Mouse (Mus musculus) testis, postnatal 14 days (tissue): Measurements from ENCODE around the gene Slc9a9.
A peak's percentile ranks its signal among the peaks of the same experiment; 100 is the strongest.

ENCODE experiments used
- DNase-seq: peaks from one replicate; pipeline ENCODE4 v3.0.0; 2021; ENCODE audit warnings: low spot score

Gene Slc9a9

GRCm38 (mm10) chr9:94950676-94951075, 281.0 kb downstream of the Slc9a9 start:
- DNase-seq = no peak

- no peak for DNase-seq
Measured at GRCm38 (mm10) chr9:94955645-94956044, 285.9 kb downstream of the Slc9a9 start.

- DNase-seq = no peak
Measured at GRCm38 (mm10) chr9:94958382-94958781, 288.7 kb downstream of the Slc9a9 start.

- DNase-seq = no peak
Measured at GRCm38 (mm10) chr9:94968596-94969120, 298.9 kb downstream of the Slc9a9 start.

GRCm38 (mm10) chr9:94969131-94969530, 299.4 kb downstream of the Slc9a9 start:
- peak; percentile 12 for DNase-seq

GRCm38 (mm10) chr9:94972021-94972420, 302.3 kb downstream of the Slc9a9 start:
- DNase-seq = no peak

GRCm38 (mm10) chr9:94972693-94973092, 303.0 kb downstream of the Slc9a9 start:
- no peak for DNase-seq

GRCm38 (mm10) chr9:94976191-94976590, 306.5 kb downstream of the Slc9a9 start:
- no peak for DNase-seq

- no peak for DNase-seq
Measured at GRCm38 (mm10) chr9:94993575-94993974, 323.9 kb downstream of the Slc9a9 start.

- no peak for DNase-seq
Measured at GRCm38 (mm10) chr9:95020136-95020706, 350.5 kb downstream of the Slc9a9 start.

- DNase-seq = no peak
Measured at GRCm38 (mm10) chr9:95034140-95034970, 364.6 kb downstream of the Slc9a9 start.

- DNase-seq = no peak
Measured at GRCm38 (mm10) chr9:95036209-95036608, 366.5 kb downstream of the Slc9a9 start.

GRCm38 (mm10) chr9:95042420-95042819, 372.7 kb downstream of the Slc9a9 start:
- no peak for DNase-seq

GRCm38 (mm10) chr9:95052160-95052559, 382.5 kb downstream of the Slc9a9 start:
- DNase-seq = no peak

- no peak for DNase-seq
Measured at GRCm38 (mm10) chr9:95053183-95053582, 383.5 kb downstream of the Slc9a9 start.

GRCm38 (mm10) chr9:95055843-95056242, 386.1 kb downstream of the Slc9a9 start:
- no peak for DNase-seq

- no peak for DNase-seq
Measured at GRCm38 (mm10) chr9:95060702-95061101, 391.0 kb downstream of the Slc9a9 start.

GRCm38 (mm10) chr9:95067037-95067436, 397.3 kb downstream of the Slc9a9 start:
- DNase-seq = no peak

GRCm38 (mm10) chr9:95068466-95068865, 398.8 kb downstream of the Slc9a9 start:
- no peak for DNase-seq

GRCm38 (mm10) chr9:95070832-95071519, 401.3 kb downstream of the Slc9a9 start:
- no peak for DNase-seq

GRCm38 (mm10) chr9:95072450-95072955, 402.8 kb downstream of the Slc9a9 start:
- DNase-seq = no peak

- DNase-seq = no peak
Measured at GRCm38 (mm10) chr9:95073691-95074090, 404.0 kb downstream of the Slc9a9 start.

GRCm38 (mm10) chr9:95075856-95076255, 406.1 kb downstream of the Slc9a9 start:
- no peak for DNase-seq
